ENCODE assay signal across 8 mouse cellular contexts in the genomic region with DNA sequence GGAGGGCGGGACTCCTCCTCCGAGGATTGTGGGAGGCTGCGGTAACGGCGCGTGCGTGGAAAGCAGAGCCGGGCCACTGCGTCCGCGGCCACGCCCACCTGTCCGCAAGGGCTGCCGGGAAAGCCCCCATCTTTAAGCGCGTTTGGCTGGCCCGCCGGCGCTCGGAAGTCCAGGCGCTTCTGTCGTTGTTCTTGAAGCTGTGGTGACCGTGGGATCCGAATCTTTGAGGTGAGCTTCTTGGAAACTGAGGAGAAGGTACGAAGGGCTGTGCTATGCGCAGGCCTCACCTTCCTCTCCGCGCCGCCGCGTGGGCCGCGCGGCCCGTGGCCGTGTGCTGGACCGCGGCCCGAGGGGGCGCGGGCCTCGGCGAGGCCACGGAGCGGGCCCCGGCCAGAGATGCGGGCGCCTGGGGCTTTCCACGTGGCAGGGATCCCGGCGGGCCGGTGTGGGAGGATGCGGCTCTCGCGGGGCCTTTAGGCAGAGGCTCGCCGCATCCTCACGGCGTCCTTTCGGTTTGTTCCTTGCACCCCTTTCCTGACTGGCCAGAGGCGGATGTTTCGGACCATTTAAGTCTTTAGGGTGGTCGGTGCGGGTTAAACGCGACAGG. TPM values are rescaled to one million over a fixed set of nuclear protein-coding genes. Genes with fewer than 3 reads are reported as not detected.
DNase-seq lines count a peak whose midpoint lies in the region; ATAC-seq lines count a peak whose summit lies in the region.

Gene Ssb, plus strand, starts transcription at position 78 of the 607 bp plus-strand sequence.

- H3K27me3 ChIP-seq in heart, embryonic 14.5 days (ENCODE audit: control insufficient read depth, insufficient read depth, low read length), result no peaks in the 10 kb centered on the region
- H3K27me3 ChIP-seq in liver, embryonic 13.5 days, result no peaks in the 10 kb centered on the region
- no peaks in the 10 kb centered on the region for H3K27me3 ChIP-seq in stomach, embryonic 16.5 days (ENCODE audit: control insufficient read depth, insufficient read depth, low read length)

- peak; percentile 95 for DNase-seq in CD4-positive helper T cell, adult 2 months (ENCODE audit: low read depth, low spot score)
- DNase-seq in brain, embryonic 18.5 days (ENCODE audit: low read depth, low spot score), result peak; percentile 85
- DNase-seq in kidney, postnatal 14 days, result peak; percentile 97
- peak; percentile 90 for DNase-seq in liver, embryonic 13.5 days
- peak; percentile 88 for DNase-seq in neural tube, embryonic 10.5 days (ENCODE audit: extremely low spot score, low spot score)

- H3K9ac ChIP-seq in heart, embryonic 14.5 days (ENCODE audit: low read length), result peak within 1 kb of the TSS; percentile 90
- peak within 1 kb of the TSS; percentile 100 for H3K9ac ChIP-seq in liver, embryonic 13.5 days
- H3K9ac ChIP-seq in stomach, embryonic 16.5 days (ENCODE audit: low read length), result peak within 1 kb of the TSS; percentile 100

- H3K4me2 ChIP-seq in heart, embryonic 14.5 days (ENCODE audit: low read length), result peak within 1 kb of the TSS; percentile 80
- H3K4me2 ChIP-seq in liver, embryonic 13.5 days, result peak within 1 kb of the TSS; percentile 84
- H3K4me2 ChIP-seq in stomach, embryonic 16.5 days (ENCODE audit: low read depth, low read length), result peak within 1 kb of the TSS; percentile 70

- peak within 1 kb of the TSS; percentile 80 to 100 for H3K4me3 ChIP-seq in heart, embryonic 14.5 days (ENCODE audit: control insufficient read depth in 1 of 2, insufficient read depth in 1 of 2, low read depth in 1 of 2, low read length in 2 of 2)
- H3K4me3 ChIP-seq in liver, embryonic 13.5 days (replicated peaks), result peak within 1 kb of the TSS; percentile 100
- peak within 1 kb of the TSS; percentile 84 for H3K4me3 ChIP-seq in stomach, embryonic 16.5 days (replicated peaks; ENCODE audit: low read length)

- peaks cover 0 to 12% of the 10 kb centered on the region in 2 experiments; a peak in 2 of 4 replicates for H3K4me1 ChIP-seq in heart, embryonic 14.5 days (ENCODE audit: control insufficient read depth in 2 of 2, insufficient read depth in 2 of 2, low read length in 2 of 2)
- peaks cover 29% of the 10 kb centered on the region for H3K4me1 ChIP-seq in liver, embryonic 13.5 days (replicated peaks)
- peaks cover 5% of the 10 kb centered on the region; the same call in 1 of the 2 replicates for H3K4me1 ChIP-seq in stomach, embryonic 16.5 days (ENCODE audit: control insufficient read depth, insufficient read depth, low read length)

- H3K27ac ChIP-seq in heart, embryonic 14.5 days (replicated peaks in 1 of 2; ENCODE audit: control insufficient read depth in 1 of 2, insufficient read depth in 1 of 2, low read depth in 2 of 2, low read length in 2 of 2), result peak within 1 kb of the TSS; percentile 86 to 95
- peak within 1 kb of the TSS; percentile 91 for H3K27ac ChIP-seq in liver, embryonic 13.5 days
- H3K27ac ChIP-seq in stomach, embryonic 16.5 days (ENCODE audit: low read length), result peak within 1 kb of the TSS; percentile 92

- peaks cover 28% of the 10 kb centered on the region for H3K36me3 ChIP-seq in heart, embryonic 14.5 days (ENCODE audit: control insufficient read depth, insufficient read depth, low read length)
- H3K36me3 ChIP-seq in liver, embryonic 13.5 days, result peaks cover 21% of the 10 kb centered on the region
- 0 out of 2 replicates have a peak, but pooled peaks cover 4% of the 10 kb centered on the region for H3K36me3 ChIP-seq in stomach, embryonic 16.5 days (ENCODE audit: control insufficient read depth, insufficient read depth, low read length)

- peak; percentile 96 for ATAC-seq in erythroid progenitor cell, adult 5-6 weeks (replicated peaks; ENCODE audit: low FRiP score, poor library complexity, severe bottlenecking)
- peak; percentile 93 for ATAC-seq in heart, embryonic 14.5 days (ENCODE audit: insufficient number of reproducible peaks, insufficient read depth, low FRiP score, low read depth)
- peak; percentile 95 for ATAC-seq in liver, embryonic 13.5 days (ENCODE audit: low read depth)
- ATAC-seq in stomach, embryonic 16.5 days (ENCODE audit: insufficient read depth, low FRiP score), result peak; percentile 97

- under 1% methylated on average over 66 of the region's 66 CpGs for WGBS in heart, embryonic 14.5 days
- under 1% methylated on average over 64 of the region's 66 CpGs for WGBS in liver, embryonic 13.5 days (ENCODE audit: insufficient replicate concordance)
- under 1% methylated on average over 64 of the region's 66 CpGs for WGBS in stomach, embryonic 16.5 days

- no peaks in the 10 kb centered on the region for H3K9me3 ChIP-seq in heart, embryonic 14.5 days (ENCODE audit: control insufficient read depth, low read length)
- H3K9me3 ChIP-seq in liver, embryonic 13.5 days (replicated peaks), result no peaks in the 10 kb centered on the region
- H3K9me3 ChIP-seq in stomach, embryonic 16.5 days (replicated peaks; ENCODE audit: control insufficient read depth, low read length), result no peaks in the 10 kb centered on the region

RNA-seq across cellular contexts. Expression of gene Ssb, which starts in this region (rescaled TPM):
- total RNA-seq in erythroid progenitor cell, adult 5-6 weeks (2015; ENCODE audit: low replicate concordance), result 160 and 179 TPM in 2 replicates
- 183 and 211 TPM in 2 replicates for total RNA-seq in erythroid progenitor cell, adult 5-6 weeks (2017; ENCODE audit: low replicate concordance)
- 186 and 187 TPM in 2 replicates for polyA plus RNA-seq in heart, embryonic 14.5 days (2014; fragmentation: Nextera tagmentation; extraction: Ambion mirVana)
- polyA plus RNA-seq in liver, embryonic 13.5 days (2015; fragmentation: Nextera tagmentation; extraction: Ambion mirVana), result 204 and 266 TPM in 2 replicates
- 244 and 263 TPM in 2 replicates for polyA plus RNA-seq in stomach, embryonic 16.5 days (2015; fragmentation: Nextera tagmentation; extraction: Ambion mirVana)

Comparison
In these comparisons a context has a peak if more than half of its experiments do, and no peak if none do; other contexts are left out.
1. Peak in every context shown above with its lines: DNase-seq, ATAC-seq, H3K4me3 ChIP-seq and H3K27ac ChIP-seq.